Mouse (Mus musculus) layer of hippocampus, postnatal 25 days (tissue): Measurements from ENCODE around the gene Cldn11. TPM values are rescaled to one million over a fixed set of nuclear protein-coding genes. Genes with fewer than 3 reads are reported as not detected.

Experiments
- DNase-seq, 2 experiments: peaks; one replicate each; pipeline ENCODE4 v3.0.0; 2022; ENCODE audit warnings: mixed read lengths in 2 of 2, low spot score in 1 of 2; ENCODE audit errors: extremely low spot score in 1 of 2
- total RNA-seq, 2 experiments: library from RNA; stranded (reverse); gene quantifications; 2 replicates each; pipeline ENCODE4 v1.2.3; 2021

The Cldn11 gene
- total RNA-seq, 2 experiments from 2014 or later, result 273 to 334 TPM

DNA sequence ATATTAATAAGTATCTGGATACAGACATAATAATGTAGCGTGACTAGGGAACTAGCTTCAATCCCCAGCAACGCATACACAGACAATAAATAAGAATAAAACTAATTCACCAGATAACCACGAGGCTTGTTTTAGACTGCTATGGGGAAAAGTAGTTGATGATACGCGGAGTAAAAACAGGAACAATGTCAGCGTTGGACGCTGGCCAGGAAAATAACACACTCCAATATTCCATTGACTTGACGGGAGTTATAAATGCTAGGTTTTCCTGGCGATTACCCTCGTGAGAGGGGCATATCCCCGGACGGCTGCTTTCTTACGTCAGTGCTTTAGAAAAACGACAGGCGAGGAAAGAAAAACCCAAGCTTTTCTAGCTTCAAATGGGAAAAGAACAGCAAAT, 8.1 kb downstream of the Cldn11 start:
- no peak for DNase-seq

DNA sequence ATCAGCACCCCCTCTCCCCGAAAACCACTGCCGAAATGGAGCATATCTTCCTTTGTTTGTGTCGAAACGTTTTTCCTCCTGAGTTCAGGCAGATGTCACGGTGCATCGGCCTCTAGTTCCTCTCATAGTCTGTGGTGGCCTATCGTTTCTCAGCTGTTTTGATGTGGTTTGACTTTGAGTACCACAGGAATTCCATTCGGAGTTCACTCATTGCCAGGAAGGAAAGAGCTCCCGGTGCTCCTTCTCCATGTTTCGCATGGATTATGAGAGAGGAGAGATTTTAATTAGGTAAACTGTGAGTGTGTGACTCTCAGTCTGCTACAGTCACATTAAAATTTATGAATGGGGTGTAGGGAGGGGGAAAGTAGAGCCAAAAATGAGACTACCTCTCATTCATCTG, 10.3 kb downstream of the Cldn11 start:
- DNase-seq, result no peak

DNA sequence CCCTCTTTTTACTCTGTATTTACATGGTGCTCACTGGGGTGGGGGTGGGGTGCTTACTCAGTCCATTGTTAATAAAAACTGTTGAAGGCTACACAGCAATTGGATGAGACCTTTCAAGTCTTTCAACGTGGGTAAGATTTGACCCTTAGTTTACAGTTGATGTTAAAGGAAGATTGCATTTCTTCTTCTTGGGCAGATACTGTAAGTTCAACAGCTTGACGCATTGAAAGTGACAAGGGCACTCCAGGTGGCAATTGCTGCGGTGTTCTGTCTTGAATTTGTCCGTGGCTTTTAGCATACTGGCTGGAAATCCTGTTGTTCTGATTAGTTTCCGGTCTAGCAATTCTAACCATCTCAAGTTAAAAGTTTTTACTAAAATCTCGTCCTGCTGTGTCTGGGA, 11.6 kb downstream of the Cldn11 start:
- no peak for DNase-seq

DNA sequence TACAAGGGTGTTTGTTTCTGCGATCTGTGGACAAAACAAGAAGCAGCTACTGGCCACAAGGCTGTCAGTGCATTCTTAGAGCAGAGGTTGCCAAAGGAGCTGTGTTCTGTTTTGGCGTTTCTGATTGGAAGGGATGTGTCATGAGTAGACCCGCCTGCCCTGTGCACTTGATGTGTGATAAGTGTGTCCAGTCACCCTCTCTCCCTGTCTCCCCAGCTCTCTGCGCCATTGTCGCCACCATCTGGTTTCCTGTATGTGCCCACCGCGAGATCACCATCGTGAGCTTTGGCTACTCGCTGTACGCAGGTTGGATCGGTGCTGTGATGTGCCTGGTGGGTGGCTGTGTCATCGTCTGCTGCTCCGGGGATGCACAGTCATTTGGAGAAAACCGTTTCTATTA, 13.1 kb downstream of the Cldn11 start:
- DNase-seq, result no peak

DNA sequence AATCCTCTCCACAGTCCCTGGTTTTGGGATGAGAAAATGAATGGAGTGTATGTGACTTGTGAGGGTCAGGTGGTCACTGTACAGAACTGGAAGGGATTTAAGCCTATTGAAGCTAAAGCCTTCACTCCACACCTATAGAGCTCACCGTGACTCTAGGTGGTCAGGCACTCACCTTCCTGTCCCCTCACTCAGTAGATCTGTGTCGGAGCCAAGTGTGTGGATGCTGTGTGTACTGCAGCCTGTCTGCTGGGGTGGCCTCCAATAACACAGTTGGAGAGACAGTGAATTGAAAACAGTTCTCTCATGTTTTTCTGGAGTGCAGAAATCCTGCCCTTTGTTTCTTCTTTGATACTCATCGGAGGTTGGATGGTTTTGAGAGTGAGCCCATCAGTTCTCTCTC, 16.1 kb downstream of the Cldn11 start:
- DNase-seq, result no peak

DNA sequence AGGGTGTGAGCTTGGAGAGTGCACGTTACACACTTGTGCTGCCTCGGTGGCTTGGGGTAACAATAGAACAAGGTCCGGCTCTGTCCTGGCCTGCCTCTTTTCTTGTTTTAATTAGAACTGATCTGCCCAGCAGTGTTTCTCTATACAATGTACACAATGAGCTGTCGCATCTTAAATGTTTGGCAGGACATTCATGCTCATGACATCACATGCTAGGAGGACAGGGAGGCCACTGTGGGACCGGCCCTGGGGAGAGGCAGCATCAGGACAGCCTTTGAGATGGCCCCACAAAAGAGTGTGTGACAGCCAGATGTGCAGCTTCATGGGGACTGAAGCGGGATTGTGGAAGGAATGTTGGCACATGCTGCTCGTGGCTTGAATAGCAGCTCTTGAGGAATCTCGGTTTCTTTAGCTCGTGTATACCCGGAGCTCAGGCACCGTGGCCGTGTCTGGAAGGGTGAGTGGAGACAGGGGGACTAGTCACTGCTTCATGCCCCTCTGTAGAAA, 16.7 kb downstream of the Cldn11 start:
- no peak for DNase-seq

DNA sequence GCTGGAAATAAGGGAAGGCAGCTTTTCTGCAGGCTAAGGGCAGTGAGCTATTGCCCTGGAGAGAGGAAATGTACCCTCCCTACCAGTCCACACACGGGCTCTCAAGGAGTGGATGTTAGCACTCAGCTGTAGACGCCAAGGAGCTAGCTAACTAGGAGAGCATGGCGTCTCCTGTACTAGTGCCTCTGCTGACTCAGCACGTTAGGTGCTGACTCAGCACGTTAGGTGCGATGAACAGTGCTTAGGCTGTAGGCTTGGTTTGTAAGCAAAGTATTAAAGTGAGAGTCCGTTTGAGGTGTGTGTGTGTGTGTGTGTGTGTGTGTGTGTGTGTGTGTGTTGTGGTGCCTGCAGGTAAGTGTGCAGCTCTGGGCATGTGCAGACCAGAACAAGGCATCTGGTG, 40.6 kb downstream of the Cldn11 start:
- DNase-seq, result no peak

DNA sequence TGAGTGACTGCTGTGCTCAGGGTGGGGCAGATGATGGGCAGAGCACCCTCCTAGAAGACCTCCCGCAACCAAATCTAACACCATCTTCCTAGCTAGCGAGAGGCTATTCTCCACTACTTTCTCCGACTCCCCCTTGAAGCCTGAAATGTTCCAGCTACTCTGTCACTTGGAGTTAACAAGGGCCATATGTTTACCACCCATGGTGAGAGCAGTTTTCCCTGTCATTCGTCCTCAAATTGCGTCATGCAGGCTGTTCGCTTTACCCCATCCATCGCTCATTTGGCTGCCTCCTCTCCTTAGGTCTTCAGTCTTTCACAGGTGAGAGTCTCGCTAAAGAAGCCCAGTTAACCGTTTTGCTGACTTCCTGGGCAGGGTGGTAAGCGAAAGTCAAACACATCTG, 41.7 kb downstream of the Cldn11 start:
- DNase-seq, result no peak

DNA sequence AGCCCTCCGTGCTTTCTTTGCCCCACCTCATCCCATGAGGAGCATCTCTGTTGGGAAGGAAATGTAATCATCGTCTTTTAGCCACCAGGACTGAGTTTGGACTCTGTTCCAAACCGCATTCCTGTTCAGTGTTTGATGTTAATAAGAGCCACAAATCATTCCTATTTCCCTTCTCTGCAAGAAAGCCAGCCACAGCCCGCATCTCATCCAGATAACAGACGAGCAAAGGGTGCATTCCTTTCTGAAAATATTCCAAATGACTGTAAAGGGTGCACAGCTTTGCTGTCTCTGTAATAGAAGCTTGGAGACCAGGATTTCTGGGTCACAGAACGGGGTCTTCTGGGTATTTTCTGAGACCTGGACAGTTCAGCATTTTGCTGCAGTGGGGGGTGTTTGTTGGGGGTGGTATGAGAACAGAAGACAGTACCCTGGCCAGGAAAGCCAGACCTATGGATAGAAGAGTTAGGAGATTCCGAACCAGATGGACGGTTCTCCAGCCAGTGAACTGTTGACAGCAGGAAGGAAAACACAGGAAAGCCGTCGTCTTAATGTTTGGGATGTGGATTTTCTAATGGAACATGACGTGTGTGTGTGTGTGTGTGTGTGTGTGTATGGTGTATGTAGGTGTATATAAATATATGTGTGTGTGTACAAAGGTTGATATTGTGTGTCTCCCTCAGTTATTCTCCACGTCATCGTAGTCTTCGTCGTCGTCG, 49.6 kb downstream of the Cldn11 start:
- DNase-seq, result no peak

DNA sequence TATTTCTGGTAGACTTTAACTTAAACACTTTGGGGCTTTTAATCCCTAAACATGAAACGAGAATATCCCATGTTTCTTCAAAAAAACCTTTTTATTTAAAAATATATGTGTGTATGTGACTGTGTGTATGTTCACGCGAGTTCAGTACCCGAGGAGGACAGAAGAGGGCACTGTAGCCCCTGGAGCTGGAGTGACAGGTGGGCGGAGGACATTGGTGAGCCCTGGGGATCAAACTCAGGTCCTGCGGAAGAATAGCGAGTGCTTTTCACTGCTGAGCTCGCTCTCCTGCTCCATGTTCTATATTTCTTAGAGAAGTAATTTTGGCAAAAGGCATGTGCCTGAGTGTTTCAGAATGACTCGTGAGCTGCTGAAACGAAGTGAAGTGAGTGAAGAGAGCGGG, 54.2 kb downstream of the Cldn11 start:
- DNase-seq, result no peak

DNA sequence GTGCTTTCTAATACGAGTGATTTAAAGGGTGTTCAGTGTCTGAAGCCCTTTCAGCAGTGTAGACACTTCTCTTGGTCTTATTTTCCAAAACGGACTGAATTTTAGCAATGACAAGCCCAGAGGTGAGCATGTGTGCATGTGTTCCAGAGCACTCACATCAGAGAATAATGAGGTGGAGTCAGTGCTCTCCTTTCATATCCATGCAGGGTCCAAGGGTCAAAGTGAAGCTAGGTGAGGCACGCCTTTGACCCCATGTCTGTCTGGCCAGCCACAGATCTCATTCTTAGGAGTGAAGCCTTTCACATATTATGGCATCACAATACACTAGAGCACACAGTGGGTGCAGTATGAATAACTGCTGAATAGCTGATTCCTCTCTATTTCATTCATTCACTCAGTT, 55.4 kb downstream of the Cldn11 start:
- no peak for DNase-seq

DNA sequence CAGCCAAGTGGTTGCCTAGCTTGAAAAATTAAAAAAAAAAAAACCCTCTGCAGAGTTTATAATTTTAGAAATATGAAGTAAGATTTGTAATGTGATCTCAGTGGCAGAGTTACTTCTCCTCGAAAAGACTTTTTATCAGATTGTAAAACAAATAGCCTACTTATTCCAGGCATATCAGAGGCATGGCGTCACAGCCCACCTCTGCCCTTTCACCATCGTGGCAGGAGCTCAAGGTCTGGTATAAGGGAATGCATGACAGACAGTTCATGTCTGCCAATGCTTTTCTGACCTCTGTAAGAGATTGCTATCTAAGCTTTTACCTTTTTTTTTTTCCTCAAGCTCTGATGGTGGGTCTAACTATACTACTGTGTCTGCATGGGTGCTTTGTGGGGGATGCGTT, 58.3 kb downstream of the Cldn11 start:
- DNase-seq, result no peak

DNA sequence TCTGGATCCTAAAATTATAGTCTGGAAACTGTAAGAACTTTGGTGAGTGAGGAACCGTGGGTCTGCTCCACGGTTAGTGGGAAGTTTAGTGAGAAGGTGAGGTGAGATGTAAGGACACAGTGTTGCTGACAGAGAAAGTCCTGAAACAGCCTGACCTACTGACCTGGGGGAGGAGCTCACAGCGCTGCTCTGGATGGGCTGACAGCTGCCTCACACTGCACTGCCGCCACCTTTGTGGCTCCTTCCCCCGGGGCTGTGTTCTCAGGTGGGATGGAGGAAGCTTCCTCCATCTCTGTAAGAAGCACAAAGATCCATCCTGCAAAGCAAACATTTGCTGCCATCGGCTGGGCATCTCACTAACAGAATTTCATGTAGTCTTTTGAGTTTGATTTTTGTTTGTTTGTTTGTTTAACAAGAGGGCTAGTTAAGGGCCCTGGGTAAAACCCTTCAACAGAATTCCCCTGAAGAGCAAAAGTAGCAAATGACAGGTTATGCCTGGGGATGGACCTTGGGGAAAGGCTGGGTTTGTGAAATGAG, 58.8 kb downstream of the Cldn11 start:
- DNase-seq, result no peak

DNA sequence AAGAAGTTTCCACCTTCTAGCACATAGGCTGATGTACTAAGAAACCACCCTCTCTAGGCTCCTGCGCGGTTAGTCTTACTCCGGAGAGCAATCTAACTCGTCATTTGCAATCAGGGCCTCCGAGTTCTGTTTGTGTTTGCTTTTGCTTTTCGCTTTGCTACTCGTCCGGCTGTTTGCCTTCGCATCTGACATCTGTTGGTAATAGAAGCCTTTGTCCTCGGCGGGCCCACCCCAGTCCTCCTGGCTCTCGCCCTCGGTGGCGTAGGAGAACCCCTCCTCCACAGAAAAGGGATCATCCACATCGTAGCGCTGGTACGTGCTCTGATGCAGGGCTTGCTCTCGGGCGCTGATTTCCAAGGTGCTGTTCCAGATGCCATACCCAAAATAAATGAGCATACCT, 59.3 kb downstream of the Cldn11 start:
- DNase-seq, result peak in 1 of 2 experiments; percentile 35

DNA sequence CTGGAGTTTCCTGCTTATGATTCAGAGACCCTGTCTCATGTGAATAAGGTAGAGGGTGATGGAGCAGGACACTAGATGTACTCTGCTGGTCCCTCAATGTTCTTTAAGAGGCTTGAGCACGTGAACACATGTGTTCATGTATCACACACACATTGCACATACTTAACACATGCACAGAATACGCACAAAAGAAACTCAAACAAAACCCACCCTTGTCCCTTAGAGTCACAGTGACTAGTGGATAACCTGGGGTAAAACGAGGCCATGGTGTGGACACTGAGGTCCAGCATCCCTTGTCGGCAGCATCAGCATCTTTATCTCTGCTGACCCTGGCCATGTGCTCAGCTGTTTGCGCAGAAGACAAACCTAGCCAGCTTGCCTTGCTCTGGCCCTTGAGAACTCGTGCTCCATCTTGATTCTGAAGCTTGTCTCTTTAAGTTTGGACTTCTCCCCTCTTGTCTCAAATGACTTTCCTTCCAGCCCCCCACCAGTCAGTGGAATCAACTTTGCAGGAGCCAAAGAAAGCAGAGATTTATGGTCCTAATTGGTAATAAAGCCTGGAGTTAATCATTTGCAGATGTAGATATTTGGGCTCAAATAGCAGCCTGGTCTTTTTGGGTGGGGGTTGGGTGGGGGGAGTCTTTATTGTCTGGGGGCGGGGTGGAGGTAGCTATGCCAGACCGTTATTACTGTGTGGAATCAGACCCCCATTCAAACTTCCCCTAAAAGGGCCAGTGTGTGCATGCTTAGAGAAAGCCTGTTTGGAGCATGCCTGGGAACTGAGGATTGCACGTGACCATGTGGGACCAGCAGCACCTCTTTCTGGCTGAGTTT, 62.7 kb downstream of the Cldn11 start:
- no peak for DNase-seq

DNA sequence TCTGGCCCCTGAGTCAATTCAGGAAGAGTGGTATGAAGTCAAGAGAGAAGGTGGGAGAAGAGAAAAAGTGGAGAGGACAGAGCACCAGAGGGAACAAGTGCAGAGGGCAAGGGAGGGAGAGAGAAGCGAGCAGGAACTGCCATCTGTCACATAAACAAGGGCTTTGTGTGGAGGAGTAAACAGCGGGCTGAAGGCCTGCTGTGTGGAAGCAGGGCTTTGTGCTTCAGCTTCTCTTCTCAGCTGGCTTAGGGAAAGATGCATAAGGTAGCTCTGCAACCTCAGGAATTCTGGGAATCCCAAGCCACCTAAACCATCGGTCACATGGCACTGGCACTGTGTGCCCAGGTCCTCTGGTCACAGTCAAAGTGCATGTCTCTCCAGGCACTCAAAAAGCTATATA, 64.1 kb downstream of the Cldn11 start:
- no peak for DNase-seq

Other genes starting within 250 kb of the Cldn11 start
- 10 to 100 TPM; 31.2 to 42.4 TPM for gene Phc3, start 180.5 kb upstream of the Cldn11 start, total RNA-seq
- 10 to 100 TPM; 56.8 to 63.4 TPM for gene Prkci, start 154.2 kb upstream of the Cldn11 start, total RNA-seq
- 10 to 100 TPM; 67.6 to 70.0 TPM for gene Skil, start 54.9 kb upstream of the Cldn11 start, total RNA-seq
- 10 to 100 TPM; 77.9 to 90.2 TPM for gene Slc7a14, start 160.5 kb downstream of the Cldn11 start, total RNA-seq